16 mouse cellular contexts compared by ENCODE assay signal in the genomic region with DNA sequence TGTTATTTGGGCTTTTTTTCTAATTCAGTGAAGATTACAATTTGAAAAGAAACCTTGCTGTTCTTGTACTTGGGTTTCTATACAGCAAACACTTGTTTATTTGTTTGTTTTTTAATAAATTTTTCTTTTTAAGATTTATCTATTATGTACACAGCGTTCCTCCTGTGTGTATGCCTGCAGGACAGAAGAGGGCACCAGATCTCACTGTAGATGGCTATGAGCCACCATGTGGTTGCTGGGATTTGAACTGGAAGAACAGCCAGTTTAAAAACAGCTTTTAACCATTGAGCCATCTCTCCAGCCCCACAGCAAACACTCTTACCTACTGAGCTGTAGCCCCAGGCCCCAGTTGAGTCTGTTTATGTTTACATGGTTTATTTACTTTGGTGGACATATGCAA. TPM values are rescaled to one million over a fixed set of nuclear protein-coding genes. Genes with fewer than 3 reads are reported as not detected.
DNase-seq lines count a peak whose midpoint lies in the region; ATAC-seq and TF ChIP-seq lines count a peak whose summit lies in the region.
"Had no signal": no experiment of that assay in that cellular context is flagged by ENCODE, and none has a peak within 500 bp of the region (broad histone marks: within the 10 kb centered on the region; RNA-seq: fewer than 3 reads in every experiment).

No protein-coding gene starts in this region.

- peak; percentile 49; the same call in 1 of the 2 replicates for TF ChIP-seq CTCF in kidney, postnatal 0 days (IDR thresholded peaks at IDR 0.05; ENCODE audit: low read depth)
- peak; percentile 47 for TF ChIP-seq CTCF in midbrain, postnatal 0 days (IDR thresholded peaks at IDR 0.05)
- no peak for TF ChIP-seq CTCF in thymus, adult 2 months (IDR thresholded peaks at IDR 0.05; ENCODE audit: borderline replicate concordance, control insufficient read depth, extremely low read depth, insufficient read depth, low read length, poor library complexity)

- H3K9ac ChIP-seq in kidney, postnatal 0 days (ENCODE audit: low read depth, low read length), result no peak overlapping the region
- H3K9ac ChIP-seq in midbrain, postnatal 0 days (replicated peaks; ENCODE audit: low read length, poor library complexity, severe bottlenecking), result no peak overlapping the region
- no peak overlapping the region for H3K9ac ChIP-seq in midbrain, embryonic 16.5 days (ENCODE audit: low read depth, low read length)
- H3K9ac ChIP-seq: limb, embryonic 13.5 days had no signal

- H3K4me2 ChIP-seq in kidney, postnatal 0 days (ENCODE audit: low read length), result no peak overlapping the region
- no peak overlapping the region for H3K4me2 ChIP-seq in midbrain, postnatal 0 days (ENCODE audit: low read depth, low read length, poor library complexity, severe bottlenecking)
- H3K4me2 ChIP-seq in midbrain, embryonic 16.5 days (ENCODE audit: low read length), result no peak overlapping the region
- H3K4me2 ChIP-seq: limb, embryonic 13.5 days had no signal

- peak; percentile 12 for DNase-seq in embryo, embryonic 11 days
- DNase-seq in embryo, embryonic 10.5 days (ENCODE audit: low spot score), result no peak
- DNase-seq in kidney, postnatal 0 days (ENCODE audit: low spot score), result no peak
- DNase-seq in kidney, adult 18-20 months, result no peak
- DNase-seq in midbrain, postnatal 0 days (ENCODE audit: low spot score), result no peak
- no peak for DNase-seq in thymus, adult 2 months
- no peak for DNase-seq in retina, postnatal 1 day
- DNase-seq: cerebellum, adult 9-11 months; gastrocnemius, postnatal 10 days; kidney, postnatal 4 days; lung, postnatal 4 days; thymus, postnatal 4 days had no signal

- H3K4me3 ChIP-seq in kidney, postnatal 0 days (replicated peaks; ENCODE audit: low read depth, low read length), result no peak overlapping the region
- H3K4me3 ChIP-seq in midbrain, postnatal 0 days (ENCODE audit: low read depth, low read length), result no peak overlapping the region
- H3K4me3 ChIP-seq in midbrain, embryonic 16.5 days (ENCODE audit: low read depth, low read length), result no peak overlapping the region
- H3K4me3 ChIP-seq in thymus, adult 2 months (ENCODE audit: control insufficient read depth, insufficient read depth, low read length), result no peak overlapping the region
- H3K4me3 ChIP-seq: limb, embryonic 13.5 days had no signal

- H3K9me3 ChIP-seq in kidney, postnatal 0 days (replicated peaks; ENCODE audit: low read length), result no peaks in the 10 kb centered on the region
- H3K9me3 ChIP-seq in midbrain, postnatal 0 days (ENCODE audit: low read length), result no peaks in the 10 kb centered on the region
- H3K9me3 ChIP-seq in midbrain, embryonic 16.5 days (replicated peaks; ENCODE audit: control insufficient read depth, low read length, poor library complexity, severe bottlenecking), result no peaks in the 10 kb centered on the region
- H3K9me3 ChIP-seq: limb, embryonic 13.5 days had no signal

- peaks cover 81% of the 10 kb centered on the region for H3K36me3 ChIP-seq in kidney, postnatal 0 days (ENCODE audit: insufficient read depth, low read length)
- H3K36me3 ChIP-seq in midbrain, postnatal 0 days (ENCODE audit: insufficient read depth, low read length), result peaks cover 93% of the 10 kb centered on the region
- H3K36me3 ChIP-seq in midbrain, embryonic 16.5 days (ENCODE audit: control insufficient read depth, insufficient read depth, low read length), result peaks cover 64% of the 10 kb centered on the region
- H3K36me3 ChIP-seq in thymus, adult 2 months (ENCODE audit: control insufficient read depth, insufficient read depth, low read length), result peaks cover 69% of the 10 kb centered on the region

- H3K27ac ChIP-seq in kidney, postnatal 0 days, result no peak overlapping the region
- no peak overlapping the region for H3K27ac ChIP-seq in midbrain, postnatal 0 days (ENCODE audit: low read depth, low read length)
- no peak overlapping the region for H3K27ac ChIP-seq in midbrain, embryonic 16.5 days (ENCODE audit: low read length)
- no peak overlapping the region for H3K27ac ChIP-seq in thymus, adult 2 months (ENCODE audit: control insufficient read depth, insufficient read depth, low read length)
- H3K27ac ChIP-seq: limb, embryonic 13.5 days had no signal

- 67% methylated on average over 1 of the region's 1 CpGs for WGBS in kidney, postnatal 0 days
- WGBS in midbrain, postnatal 0 days, result 84% methylated on average over 1 of the region's 1 CpGs
- 83% methylated on average over 1 of the region's 1 CpGs for WGBS in midbrain, embryonic 16.5 days
- 86% methylated on average over 1 of the region's 1 CpGs for WGBS in thymus, adult 2 months

- TF ChIP-seq POLR2A in thymus, adult 2 months (IDR thresholded peaks at IDR 0.05; ENCODE audit: control insufficient read depth, extremely low read depth, insufficient read depth, low read length, poor library complexity), result no peak

- ATAC-seq in kidney, postnatal 0 days (replicated peaks; ENCODE audit: low FRiP score, low read depth), result no peak
- ATAC-seq in midbrain, postnatal 0 days (ENCODE audit: low FRiP score), result no peak
- ATAC-seq in midbrain, embryonic 16.5 days, result no peak
- ATAC-seq: inflammation-experienced regulatory T-cells, adult 6 months had no signal

- H3K4me1 ChIP-seq in kidney, postnatal 0 days (replicated peaks; ENCODE audit: insufficient read depth, low read length), result no peaks in the 10 kb centered on the region
- no peaks in the 10 kb centered on the region for H3K4me1 ChIP-seq in midbrain, postnatal 0 days (ENCODE audit: insufficient read depth, low read length)
- H3K4me1 ChIP-seq in midbrain, embryonic 16.5 days (ENCODE audit: control insufficient read depth, insufficient read depth, low read length), result no peaks in the 10 kb centered on the region
- H3K4me1 ChIP-seq in thymus, adult 2 months (replicated peaks; ENCODE audit: control insufficient read depth, insufficient read depth, low read length), result no peaks in the 10 kb centered on the region
- H3K4me1 ChIP-seq: limb, embryonic 13.5 days had no signal

- H3K27me3 ChIP-seq in kidney, postnatal 0 days (ENCODE audit: insufficient read depth, low read length), result no peaks in the 10 kb centered on the region
- H3K27me3 ChIP-seq in midbrain, postnatal 0 days (ENCODE audit: insufficient read depth, low read length), result no peaks in the 10 kb centered on the region
- H3K27me3 ChIP-seq in midbrain, embryonic 16.5 days (ENCODE audit: control insufficient read depth, insufficient read depth, low read depth, low read length), result no peaks in the 10 kb centered on the region
- H3K27me3 ChIP-seq in thymus, adult 2 months (ENCODE audit: control insufficient read depth, insufficient read depth, low read length), result no peaks in the 10 kb centered on the region
- H3K27me3 ChIP-seq: limb, embryonic 13.5 days had no signal

RNA-seq across cellular contexts. Expression of a gene that starts 20.4 kb away (rescaled TPM):
- polyA plus RNA-seq in kidney, postnatal 0 days (2015; fragmentation: Nextera tagmentation; extraction: Ambion mirVana), result 14.1 and 16.7 TPM in 2 replicates
- total RNA-seq in midbrain, postnatal 0 days (2014; rRNA removed), result 112 and 119 TPM in 2 replicates
- polyA plus RNA-seq in midbrain, postnatal 0 days (2015; fragmentation: Nextera tagmentation; extraction: Ambion mirVana), result 116 and 121 TPM in 2 replicates
- polyA plus RNA-seq in midbrain, embryonic 16.5 days (2015; fragmentation: Nextera tagmentation; extraction: Ambion mirVana), result 116 and 133 TPM in 2 replicates
- 24.3 and 25.4 TPM in 2 replicates for polyA plus RNA-seq in thymus, adult 2 months (2012; rRNA removed)

RNA-seq across cellular contexts. Expression of a gene that starts 20.6 kb away (rescaled TPM):
- 14.0 and 17.1 TPM in 2 replicates for polyA plus RNA-seq in kidney, postnatal 0 days (2015; fragmentation: Nextera tagmentation; extraction: Ambion mirVana)
- total RNA-seq in midbrain, postnatal 0 days (2014; rRNA removed), result 139 and 150 TPM in 2 replicates
- polyA plus RNA-seq in midbrain, postnatal 0 days (2015; fragmentation: Nextera tagmentation; extraction: Ambion mirVana), result 71.7 and 75.7 TPM in 2 replicates
- 104 TPM in 2 replicates for polyA plus RNA-seq in midbrain, embryonic 16.5 days (2015; fragmentation: Nextera tagmentation; extraction: Ambion mirVana)
- polyA plus RNA-seq in thymus, adult 2 months (2012; rRNA removed), result 98.2 and 103 TPM in 2 replicates

RNA-seq across cellular contexts. Expression of a gene that starts 28.0 kb away (rescaled TPM):
- polyA plus RNA-seq in kidney, postnatal 0 days (2015; fragmentation: Nextera tagmentation; extraction: Ambion mirVana), result 48.9 and 50.0 TPM in 2 replicates
- 36.4 and 49.7 TPM in 2 replicates for total RNA-seq in midbrain, postnatal 0 days (2014; rRNA removed)
- 13.8 and 18.3 TPM in 2 replicates for polyA plus RNA-seq in midbrain, postnatal 0 days (2015; fragmentation: Nextera tagmentation; extraction: Ambion mirVana)
- polyA plus RNA-seq in midbrain, embryonic 16.5 days (2015; fragmentation: Nextera tagmentation; extraction: Ambion mirVana), result 26.3 and 29.9 TPM in 2 replicates
- 60.6 and 67.6 TPM in 2 replicates for polyA plus RNA-seq in thymus, adult 2 months (2012; rRNA removed)

RNA-seq across cellular contexts. Expression of a gene that starts 42.5 kb away (rescaled TPM):
- 5.6 TPM in 2 replicates for polyA plus RNA-seq in kidney, postnatal 0 days (2015; fragmentation: Nextera tagmentation; extraction: Ambion mirVana)
- 15.1 and 18.0 TPM in 2 replicates for total RNA-seq in midbrain, postnatal 0 days (2014; rRNA removed)
- polyA plus RNA-seq in midbrain, postnatal 0 days (2015; fragmentation: Nextera tagmentation; extraction: Ambion mirVana), result 9.2 and 9.3 TPM in 2 replicates
- 6.8 and 9.2 TPM in 2 replicates for polyA plus RNA-seq in midbrain, embryonic 16.5 days (2015; fragmentation: Nextera tagmentation; extraction: Ambion mirVana)
- 59.1 and 66.6 TPM in 2 replicates for polyA plus RNA-seq in thymus, adult 2 months (2012; rRNA removed)
- total RNA-seq: monocyte, adult 5-6 weeks had no signal

RNA-seq across cellular contexts. Expression of a gene that starts 47.7 kb away (rescaled TPM):
- polyA plus RNA-seq in kidney, postnatal 0 days (2015; fragmentation: Nextera tagmentation; extraction: Ambion mirVana), result 41.0 and 43.0 TPM in 2 replicates
- total RNA-seq in midbrain, postnatal 0 days (2014; rRNA removed), result 43.6 and 46.3 TPM in 2 replicates
- polyA plus RNA-seq in midbrain, postnatal 0 days (2015; fragmentation: Nextera tagmentation; extraction: Ambion mirVana), result 41.2 and 47.0 TPM in 2 replicates
- 40.3 and 45.0 TPM in 2 replicates for polyA plus RNA-seq in midbrain, embryonic 16.5 days (2015; fragmentation: Nextera tagmentation; extraction: Ambion mirVana)
- 72.1 and 75.4 TPM in 2 replicates for polyA plus RNA-seq in thymus, adult 2 months (2012; rRNA removed)
